8 mouse cellular contexts compared by ENCODE assay signal in the genomic region with DNA sequence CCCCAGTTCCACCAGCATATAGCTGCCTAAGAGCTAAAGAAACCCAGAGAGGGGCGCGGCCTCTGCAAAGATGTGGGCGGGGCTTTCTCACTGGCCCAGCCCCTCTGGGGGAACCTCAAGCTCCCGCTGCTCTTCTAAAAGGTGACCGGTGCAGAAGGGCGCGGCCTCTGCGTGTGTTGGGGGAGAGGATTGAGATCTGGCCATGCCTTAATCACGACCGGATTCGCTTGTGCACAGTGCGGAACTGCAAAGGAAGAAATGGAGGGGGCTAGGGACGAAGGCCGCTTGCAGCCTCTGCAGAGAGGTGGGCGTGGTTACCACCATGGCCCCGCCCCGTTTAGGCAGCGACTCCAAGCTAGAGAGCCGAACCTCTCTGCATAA. TPM values are rescaled to one million over a fixed set of nuclear protein-coding genes. Genes with fewer than 3 reads are reported as not detected.
A peak's percentile ranks its signal among the peaks of the same experiment; 100 is the strongest.
DNase-seq lines count a peak whose midpoint lies in the region; ATAC-seq lines count a peak whose summit lies in the region.

No protein-coding gene starts in this region.

- H3K9me3 ChIP-seq in hindbrain, embryonic 13.5 days = no peaks in the 10 kb centered on the region

- H3K27ac ChIP-seq in hindbrain, embryonic 13.5 days = peak overlapping the region; percentile 85

- peak overlapping the region; percentile 80 for H3K4me2 ChIP-seq in hindbrain, embryonic 13.5 days

- H3K9ac ChIP-seq in hindbrain, embryonic 13.5 days = peak overlapping the region; percentile 93

- peak; percentile 98 for ATAC-seq in hindbrain, embryonic 13.5 days (ENCODE audit: low FRiP score)

- peaks cover 19% of the 10 kb centered on the region; the same call in 1 of the 2 replicates for H3K27me3 ChIP-seq in hindbrain, embryonic 13.5 days

- peaks cover 30% of the 10 kb centered on the region for H3K4me1 ChIP-seq in hindbrain, embryonic 13.5 days (replicated peaks)

- H3K4me3 ChIP-seq in hindbrain, embryonic 13.5 days = peak overlapping the region; percentile 88

- peak; percentile 100 for DNase-seq in NIH3T3 (ENCODE audit: low read depth)
- DNase-seq in cerebellum, postnatal 10 days = peak; percentile 98 to 99
- DNase-seq in frontal cortex, postnatal 14 days (ENCODE audit: low spot score in 2 of 2) = peak; percentile 88 to 93
- DNase-seq in layer of hippocampus, postnatal 25 days (ENCODE audit: extremely low spot score in 1 of 2, low spot score in 1 of 2) = peak; percentile 83 to 88
- peak; percentile 96 for DNase-seq in lung, postnatal 25 days (ENCODE audit: low spot score)
- peak; percentile 99 for DNase-seq in retina, embryonic 14.5 days (ENCODE audit: low spot score)
- peak; percentile 99 for DNase-seq in thymus, postnatal 4 days

- under 1% methylated on average over 19 of the region's 19 CpGs for WGBS in hindbrain, embryonic 13.5 days

- H3K36me3 ChIP-seq in hindbrain, embryonic 13.5 days = peaks cover 6% of the 10 kb centered on the region

RNA-seq across cellular contexts. Expression of a gene that starts 0.3 kb away (rescaled TPM):
- 13.7 and 14.8 TPM in 2 replicates for polyA plus RNA-seq in hindbrain, embryonic 13.5 days (2015; fragmentation: Nextera tagmentation; extraction: Ambion mirVana)
- 10 to 100 TPM; 53.8 to 55.3 TPM for total RNA-seq in layer of hippocampus, postnatal 25 days (2021)

RNA-seq across cellular contexts. Expression of a gene that starts 41.5 kb away (rescaled TPM):
- 18.3 and 19.6 TPM in 2 replicates for polyA plus RNA-seq in hindbrain, embryonic 13.5 days (2015; fragmentation: Nextera tagmentation; extraction: Ambion mirVana)
- total RNA-seq in layer of hippocampus, postnatal 25 days (2021) = 100 to 1,000 TPM; 168 to 177 TPM

RNA-seq across cellular contexts. Expression of a gene that starts 49.0 kb away (rescaled TPM):
- not detected in 2 replicates for polyA plus RNA-seq in hindbrain, embryonic 13.5 days (2015; fragmentation: Nextera tagmentation; extraction: Ambion mirVana)
- not detected for total RNA-seq in layer of hippocampus, postnatal 25 days (2021)

RNA-seq across cellular contexts. Expression of a gene that starts 57.1 kb away (rescaled TPM):
- polyA plus RNA-seq in hindbrain, embryonic 13.5 days (2015; fragmentation: Nextera tagmentation; extraction: Ambion mirVana) = 58.4 and 59.0 TPM in 2 replicates
- 10 to 100 TPM; 38.9 to 40.9 TPM for total RNA-seq in layer of hippocampus, postnatal 25 days (2021)

Comparison
In these comparisons a context has a peak if more than half of its experiments do, and no peak if none do; other contexts are left out.
1. Peak in every context shown above with its lines: DNase-seq, ATAC-seq, H3K4me3 ChIP-seq and H3K27ac ChIP-seq.